Mouse (Mus musculus) activated CD4-positive, CD25-positive, alpha-beta regulatory T cell, adult 4 months (primary cell): ENCODE results near the gene Nr1i2. TPM values are rescaled to one million over a fixed set of nuclear protein-coding genes. Genes with fewer than 3 reads are reported as not detected.
"Not testable (repeated sequence)": the region's sequence is repeated elsewhere in the genome, so short reads cannot be mapped to it uniquely, and the experiment has no call there.

Experiments used
- ATAC-seq: one replicate; pipeline ENCODE4 v1.8.0; 2017
- polyA plus RNA-seq, 2 experiments: library from polyadenylated mRNA; unstranded; fragments of 100-300 nt; shearing (Covaris generic); gene quantifications; one replicate each; pipeline ENCODE4 v1.2.1; 2017

Nr1i2 gene
- not detected for polyA plus RNA-seq

GRCm38 (mm10) chr16:38294685-38295348 lies at the start of gene Nr1i2:
TSS of gene Nr1i2 (minus strand) at chr16:38294824.
- no peak for ATAC-seq

GRCm38 (mm10) chr16:38341396-38342324 lies 47.0 kb upstream of the Nr1i2 start, which contains the start of gene Maats1:
TSS of gene Maats1 (minus strand) at chr16:38342143.
- ATAC-seq = no peak

GRCm38 (mm10) chr16:38338077-38338476 lies 43.5 kb upstream of the Nr1i2 start:
- ATAC-seq = not testable (repeated sequence)

- no peak for ATAC-seq
These were observed 39.8 kb upstream of the Nr1i2 start for GRCm38 (mm10) chr16:38334431-38334830.

- no peak for ATAC-seq
These were observed 34.7 kb upstream of the Nr1i2 start for GRCm38 (mm10) chr16:38329340-38329739.

GRCm38 (mm10) chr16:38326778-38327397 lies 32.3 kb upstream of the Nr1i2 start:
- ATAC-seq = no peak

GRCm38 (mm10) chr16:38324311-38324710 lies 29.7 kb upstream of the Nr1i2 start:
- no peak for ATAC-seq

GRCm38 (mm10) chr16:38321452-38321935 lies 26.9 kb upstream of the Nr1i2 start:
- ATAC-seq = peak; percentile 76

- no peak for ATAC-seq
These were observed 24.5 kb upstream of the Nr1i2 start for GRCm38 (mm10) chr16:38319087-38319486.

- ATAC-seq = no peak
These were observed 23.9 kb upstream of the Nr1i2 start for GRCm38 (mm10) chr16:38318492-38318891.

- no peak for ATAC-seq
These were observed 13.6 kb upstream of the Nr1i2 start for GRCm38 (mm10) chr16:38308195-38308594.

- ATAC-seq = no peak
These were observed 13.0 kb upstream of the Nr1i2 start for GRCm38 (mm10) chr16:38307651-38308050.

GRCm38 (mm10) chr16:38307221-38307605 lies 12.6 kb upstream of the Nr1i2 start:
- ATAC-seq = no peak

GRCm38 (mm10) chr16:38306571-38307220 lies 12.1 kb upstream of the Nr1i2 start:
- no peak for ATAC-seq

- ATAC-seq = no peak
These were observed 10.0 kb upstream of the Nr1i2 start for GRCm38 (mm10) chr16:38304460-38305194.

GRCm38 (mm10) chr16:38302367-38302766 lies 7.7 kb upstream of the Nr1i2 start:
- ATAC-seq = no peak

- ATAC-seq = no peak
These were observed 3.8 kb upstream of the Nr1i2 start for GRCm38 (mm10) chr16:38298410-38298809.

- no peak for ATAC-seq
These were observed 816 bp upstream of the Nr1i2 start for GRCm38 (mm10) chr16:38295349-38295930.

- no peak for ATAC-seq
These were observed 4.5 kb downstream of the Nr1i2 start for GRCm38 (mm10) chr16:38290151-38290550.

- no peak for ATAC-seq
These were observed 5.8 kb downstream of the Nr1i2 start for GRCm38 (mm10) chr16:38288851-38289250.

GRCm38 (mm10) chr16:38287762-38288161 lies 6.9 kb downstream of the Nr1i2 start:
- ATAC-seq = no peak
